Mouse (Mus musculus) testis, adult 2 months (tissue): ENCODE measurements around the gene Nap1l2. TPM values are rescaled to one million over a fixed set of nuclear protein-coding genes. Genes with fewer than 3 reads are reported as not detected.

Experiments used
- H3K27ac ChIP-seq: fragments of 200-500 bp; 2 replicates; pipeline ENCODE4 v1.5.1; 2012; ENCODE audit warnings: low read depth, low read length; ENCODE audit not compliant: control insufficient read depth, insufficient read depth
- H3K27me3 ChIP-seq: fragments of 200-500 bp; 2 replicates; pipeline ENCODE4 v1.6.1; 2012; ENCODE audit warnings: mild to moderate bottlenecking, low read length, moderate library complexity; ENCODE audit not compliant: control insufficient read depth, insufficient read depth
- H3K36me3 ChIP-seq: fragments of 200-500 bp; 2 replicates; pipeline ENCODE4 v1.6.1; 2012; ENCODE audit warnings: mild to moderate bottlenecking, low read length; ENCODE audit not compliant: control insufficient read depth, insufficient read depth
- H3K4me1 ChIP-seq: fragments of 200-500 bp; 2 replicates; pipeline ENCODE4 v1.6.1; 2012; ENCODE audit warnings: low read length; ENCODE audit not compliant: control insufficient read depth, insufficient read depth
- H3K4me3 ChIP-seq: fragments of 200-500 bp; 2 replicates; pipeline ENCODE4 v1.5.1; 2012; ENCODE audit warnings: low read depth, mild to moderate bottlenecking, low read length, moderate library complexity, mixed read lengths; ENCODE audit not compliant: control insufficient read depth
- CTCF ChIP-seq: fragments of 200-500 bp; IDR thresholded peaks from 2 replicates; pipeline ENCODE4 v1.5.1; 2012; ENCODE audit warnings: low read depth, mild to moderate bottlenecking, inconsistent platforms, low read length, moderate library complexity; ENCODE audit not compliant: control insufficient read depth, insufficient read depth, insufficient replicate concordance
- POLR2A ChIP-seq: fragments of 200-500 bp; IDR thresholded peaks from 2 replicates; pipeline ENCODE4 v1.6.1; 2012; ENCODE audit warnings: low read depth, mild to moderate bottlenecking, inconsistent platforms, low read length, moderate library complexity; ENCODE audit not compliant: control insufficient read depth
- polyA plus RNA-seq: library from polyadenylated mRNA; depleted of rRNA; stranded (reverse); fragments of >200 nt; gene quantifications from 2 replicates; pipeline ENCODE4 v1.2.3, GENCODE M21; 2012; rRNA removed

Nap1l2 gene
- polyA plus RNA-seq, 1 experiment = 0.06 TPM

- Histone ChIP-seq H3K4me1 (no peaks in the 10 kb centered on the region), H3K4me3 (no peak overlapping the region), H3K27me3 (no peaks in the 10 kb centered on the region), H3K27ac (no peak overlapping the region), H3K36me3 (no peaks in the 10 kb centered on the region)
- TF ChIP-seq POLR2A (no peak), CTCF (no peak)
These were observed 30.3 kb downstream of the Nap1l2 start for GRCm38 (mm10) chrX:103156134-103156533.

GRCm38 (mm10) chrX:103138549-103138948 lies 47.9 kb downstream of the Nap1l2 start:
- Histone ChIP-seq H3K27ac (no peak overlapping the region), H3K27me3 (no peaks in the 10 kb centered on the region), H3K4me3 (no peak overlapping the region), H3K4me1 (no peaks in the 10 kb centered on the region), H3K36me3 (no peaks in the 10 kb centered on the region)
- no peak for TF ChIP-seq CTCF
- no peak for TF ChIP-seq POLR2A

Other genes starting within 250 kb of the Nap1l2 start
- gene Cdx4, start 134.8 kb upstream of the Nap1l2 start, polyA plus RNA-seq = not detected in 2 replicates
- 0.12 and 0.22 TPM in 2 replicates for gene Chic1, start 169.8 kb upstream of the Nap1l2 start, polyA plus RNA-seq
- 19.2 and 28.0 TPM in 2 replicates for gene Tsx, start 227.8 kb upstream of the Nap1l2 start, polyA plus RNA-seq
- 0.31 TPM in 1 of 2 replicates, not detected in the other for gene Gm26992, start 235.4 kb upstream of the Nap1l2 start, polyA plus RNA-seq